Mouse (Mus musculus) hindbrain, embryonic 15.5 days (tissue): ENCODE results near the gene Pou1f1. TPM values are rescaled to one million over a fixed set of nuclear protein-coding genes. Genes with fewer than 3 reads are reported as not detected.
A peak's percentile ranks its signal among the peaks of the same experiment; 100 is the strongest.

Experiments used
- ATAC-seq: fragments of 200-750 bp; cut with Nextera tagmentation; 2 replicates; pipeline ENCODE4 v1.8.0; 2017; ENCODE audit warnings: low read depth, moderate number of reproducible peaks, moderate TSS enrichment; ENCODE audit not compliant: low FRiP score
- H3K27ac ChIP-seq: fragments of 300-500 bp; sonication (generic); replicated peaks from 2 replicates; pipeline ENCODE4 v1.5.1; 2015; ENCODE audit warnings: mild to moderate bottlenecking, inconsistent platforms
- H3K27me3 ChIP-seq: fragments of 300-500 bp; sonication (generic); 2 replicates; pipeline ENCODE4 v1.6.1; 2015; ENCODE audit warnings: control low read depth, inconsistent platforms
- H3K36me3 ChIP-seq: fragments of 300-500 bp; sonication (generic); 2 replicates; pipeline ENCODE4 v1.6.1; 2015; ENCODE audit warnings: control low read depth, inconsistent platforms
- H3K4me1 ChIP-seq: fragments of 300-500 bp; sonication (generic); replicated peaks from 2 replicates; pipeline ENCODE4 v1.6.1; 2015; ENCODE audit warnings: control low read depth, inconsistent platforms
- H3K4me2 ChIP-seq: fragments of 300-500 bp; sonication (generic); 2 replicates; pipeline ENCODE4 v1.6.1; 2015; ENCODE audit warnings: moderate library complexity, mild to moderate bottlenecking, inconsistent platforms
- H3K4me3 ChIP-seq: fragments of 300-500 bp; sonication (generic); 2 replicates; pipeline ENCODE4 v1.5.1; 2015; ENCODE audit warnings: mild to moderate bottlenecking, inconsistent platforms
- H3K9ac ChIP-seq: fragments of 300-500 bp; sonication (generic); 2 replicates; pipeline ENCODE4 v1.6.1; 2015; ENCODE audit warnings: inconsistent platforms
- H3K9me3 ChIP-seq: fragments of 300-500 bp; sonication (generic); 2 replicates; pipeline ENCODE4 v1.6.1; 2016; ENCODE audit warnings: control low read depth, inconsistent platforms
- WGBS: fragments of 180-500 bp; shearing (Covaris S2); methylation state at CpG from one replicate; pipeline ENCODE4 v1.1.7; 2015; 5-methylcytosine and 5-hydroxymethylcytosine counted together
- polyA plus RNA-seq: library from polyadenylated mRNA; unstranded; fragments of >200 nt; fragmentation: Nextera tagmentation; extraction: Ambion mirVana; gene quantifications from 2 replicates; pipeline ENCODE4 v1.2.1, GENCODE M21; 2015

Gene Pou1f1
- polyA plus RNA-seq, 1 experiment from 2014 or later = 0.09 TPM

- no peak overlapping the region for H3K27ac ChIP-seq
- H3K9ac ChIP-seq = no peak overlapping the region
- no peaks in the 10 kb centered on the region for H3K9me3 ChIP-seq
- peaks cover 44% of the 10 kb centered on the region for H3K36me3 ChIP-seq
- no peaks in the 10 kb centered on the region for H3K27me3 ChIP-seq
- 90% methylated on average over 11 of the region's 11 CpGs for WGBS
- ATAC-seq = no peak
- H3K4me1 ChIP-seq = no peaks in the 10 kb centered on the region
- H3K4me2 ChIP-seq = no peak overlapping the region
- H3K4me3 ChIP-seq = no peak overlapping the region
Observed at GRCm38 (mm10) chr16:65543676-65544293, 23.5 kb downstream of the Pou1f1 start.

- peaks cover 25% of the 10 kb centered on the region for H3K36me3 ChIP-seq
- no peaks in the 10 kb centered on the region for H3K9me3 ChIP-seq
- ATAC-seq = no peak
- no peak overlapping the region for H3K27ac ChIP-seq
- no peaks in the 10 kb centered on the region for H3K27me3 ChIP-seq
- no peak overlapping the region for H3K4me2 ChIP-seq
- WGBS = 91% methylated on average over 7 of the region's 7 CpGs
- no peaks in the 10 kb centered on the region for H3K4me1 ChIP-seq
- H3K9ac ChIP-seq = no peak overlapping the region
- H3K4me3 ChIP-seq = no peak overlapping the region
Observed at GRCm38 (mm10) chr16:65548960-65549359, 28.6 kb downstream of the Pou1f1 start.

GRCm38 (mm10) chr16:65550814-65551213 lies 30.5 kb downstream of the Pou1f1 start:
- WGBS = 64% methylated on average over 13 of the region's 13 CpGs
- no peak for ATAC-seq
- no peak overlapping the region for H3K27ac ChIP-seq
- no peak overlapping the region for H3K4me2 ChIP-seq
- no peaks in the 10 kb centered on the region for H3K27me3 ChIP-seq
- H3K36me3 ChIP-seq = peaks cover 7% of the 10 kb centered on the region; the same call in 1 of the 2 replicates
- H3K9ac ChIP-seq = no peak overlapping the region
- no peaks in the 10 kb centered on the region for H3K4me1 ChIP-seq
- H3K4me3 ChIP-seq = no peak overlapping the region
- H3K9me3 ChIP-seq = no peaks in the 10 kb centered on the region

- no peaks in the 10 kb centered on the region for H3K4me1 ChIP-seq
- ATAC-seq = no peak
- no peaks in the 10 kb centered on the region for H3K9me3 ChIP-seq
- H3K36me3 ChIP-seq = peaks cover 4% of the 10 kb centered on the region; the same call in 1 of the 2 replicates
- H3K4me3 ChIP-seq = no peak overlapping the region
- H3K27ac ChIP-seq = no peak overlapping the region
- 95% methylated on average over 5 of the region's 5 CpGs for WGBS
- H3K9ac ChIP-seq = no peak overlapping the region
- H3K27me3 ChIP-seq = no peaks in the 10 kb centered on the region
- H3K4me2 ChIP-seq = no peak overlapping the region
Observed at GRCm38 (mm10) chr16:65554267-65554666, 34.0 kb downstream of the Pou1f1 start.

GRCm38 (mm10) chr16:65557369-65557768 lies 37.1 kb downstream of the Pou1f1 start:
- H3K4me3 ChIP-seq = no peak overlapping the region
- H3K9me3 ChIP-seq = no peaks in the 10 kb centered on the region
- no peaks in the 10 kb centered on the region for H3K36me3 ChIP-seq
- no peaks in the 10 kb centered on the region for H3K27me3 ChIP-seq
- no peak overlapping the region for H3K9ac ChIP-seq
- 69% methylated on average over 5 of the region's 5 CpGs for WGBS
- no peak overlapping the region for H3K4me2 ChIP-seq
- no peak overlapping the region for H3K27ac ChIP-seq
- no peak for ATAC-seq
- peaks cover 14% of the 10 kb centered on the region for H3K4me1 ChIP-seq

GRCm38 (mm10) chr16:65559591-65559990 lies 39.3 kb downstream of the Pou1f1 start:
- no peaks in the 10 kb centered on the region for H3K36me3 ChIP-seq
- 88% methylated on average over 2 of the region's 2 CpGs for WGBS
- peaks cover 16% of the 10 kb centered on the region for H3K4me1 ChIP-seq
- no peak overlapping the region for H3K9ac ChIP-seq
- peak overlapping the region; percentile 68 for H3K4me2 ChIP-seq
- ATAC-seq = no peak
- H3K9me3 ChIP-seq = no peaks in the 10 kb centered on the region
- H3K27me3 ChIP-seq = no peaks in the 10 kb centered on the region
- H3K27ac ChIP-seq = no peak overlapping the region
- peak overlapping the region; percentile 12; the same call in 1 of the 2 replicates for H3K4me3 ChIP-seq

GRCm38 (mm10) chr16:65560996-65561962 lies 41.0 kb downstream of the Pou1f1 start:
- H3K27me3 ChIP-seq = no peaks in the 10 kb centered on the region
- H3K27ac ChIP-seq = peak overlapping the region; percentile 67
- no peaks in the 10 kb centered on the region for H3K9me3 ChIP-seq
- peak; percentile 35; the same call in 1 of the 2 replicates for ATAC-seq
- peak overlapping the region; percentile 86 for H3K4me3 ChIP-seq
- peak overlapping the region; percentile 75 for H3K9ac ChIP-seq
- H3K4me2 ChIP-seq = peak overlapping the region; percentile 68
- peaks cover 16% of the 10 kb centered on the region for H3K4me1 ChIP-seq
- H3K36me3 ChIP-seq = no peaks in the 10 kb centered on the region
- 11% methylated on average over 8 of the region's 8 CpGs for WGBS

- ATAC-seq = peak; percentile 94
- H3K9me3 ChIP-seq = no peaks in the 10 kb centered on the region
- H3K9ac ChIP-seq = peak within 1 kb of the TSS; percentile 75
- peak within 1 kb of the TSS; percentile 83 for H3K27ac ChIP-seq
- no peaks in the 10 kb centered on the region for H3K27me3 ChIP-seq
- H3K4me3 ChIP-seq = peak within 1 kb of the TSS; percentile 86
- no peaks in the 10 kb centered on the region for H3K36me3 ChIP-seq
- peaks cover 16% of the 10 kb centered on the region for H3K4me1 ChIP-seq
- WGBS = under 1% methylated on average over 69 of the region's 69 CpGs
- H3K4me2 ChIP-seq = peak within 1 kb of the TSS; percentile 68
Observed at GRCm38 (mm10) chr16:65561963-65562863, 41.9 kb downstream of the Pou1f1 start, which contains the start of gene Chmp2b. Gene Chmp2b, minus strand, starts transcription at chr16:65562726.

GRCm38 (mm10) chr16:65562864-65563206 lies 42.5 kb downstream of the Pou1f1 start:
- Histone ChIP-seq H3K9ac (peak overlapping the region; percentile 75), H3K27me3 (no peaks in the 10 kb centered on the region), H3K4me3 (peak overlapping the region; percentile 86), H3K4me2 (peak overlapping the region; percentile 68), H3K9me3 (no peaks in the 10 kb centered on the region), H3K27ac (peak overlapping the region; percentile 83), H3K4me1 (peaks cover 16% of the 10 kb centered on the region), H3K36me3 (no peaks in the 10 kb centered on the region)
- WGBS = under 1% methylated on average over 10 of the region's 10 CpGs
- ATAC-seq = peak; percentile 77

GRCm38 (mm10) chr16:65564306-65564705 lies 44.0 kb downstream of the Pou1f1 start:
- 49% methylated on average over 8 of the region's 8 CpGs for WGBS
- Histone ChIP-seq H3K9ac (no peak overlapping the region), H3K4me1 (peaks cover 16% of the 10 kb centered on the region), H3K27me3 (no peaks in the 10 kb centered on the region), H3K4me3 (no peak overlapping the region), H3K27ac (no peak overlapping the region), H3K36me3 (no peaks in the 10 kb centered on the region), H3K9me3 (no peaks in the 10 kb centered on the region), H3K4me2 (no peak overlapping the region)
- ATAC-seq = no peak

- no peaks in the 10 kb centered on the region for H3K27me3 ChIP-seq
- no peaks in the 10 kb centered on the region for H3K9me3 ChIP-seq
- no peak overlapping the region for H3K4me3 ChIP-seq
- no peak overlapping the region for H3K4me2 ChIP-seq
- no peak for ATAC-seq
- H3K9ac ChIP-seq = no peak overlapping the region
- H3K4me1 ChIP-seq = peaks cover 12% of the 10 kb centered on the region
- H3K36me3 ChIP-seq = no peaks in the 10 kb centered on the region
- 90% methylated on average over 1 of the region's 1 CpGs for WGBS
- H3K27ac ChIP-seq = no peak overlapping the region
Observed at GRCm38 (mm10) chr16:65564951-65565350, 44.6 kb downstream of the Pou1f1 start.
